Mouse (Mus musculus): ENCODE measurements around the gene Cops7a. TPM values are rescaled to one million over a fixed set of nuclear protein-coding genes. Genes with fewer than 3 reads are reported as not detected.

Gene Cops7a
- total RNA-seq, 2 experiments from 2014 or later: 148 to 156 TPM

- Histone ChIP-seq H3K4me3 (no peak overlapping the region), H3K27ac (no peak overlapping the region)
- intact Hi-C loops (cut with DNase I): no loop called here
- TF ChIP-seq CTCF (IDR thresholded peaks at IDR 0.05): no peak
- DNase-seq (ENCODE audit: extremely low spot score in 1 of 2, low spot score in 2 of 2): no peak
Measured at GRCm38 (mm10) chr6:124959960-124960359, 5.4 kb downstream of the Cops7a start.

GRCm38 (mm10) chr6:124958127-124958526 lies 7.2 kb downstream of the Cops7a start:
- intact Hi-C loops (cut with DNase I): no loop called here
- no peak for DNase-seq (ENCODE audit: extremely low spot score in 1 of 2, low spot score in 2 of 2)

GRCm38 (mm10) chr6:124955212-124955611 lies 10.1 kb downstream of the Cops7a start:
- DNase-seq (ENCODE audit: extremely low spot score in 1 of 2, low spot score in 2 of 2): no peak
- no peak for TF ChIP-seq CTCF (IDR thresholded peaks at IDR 0.05)
- no peak overlapping the region for H3K4me3 ChIP-seq
- intact Hi-C loops (cut with DNase I): no loop called here
- H3K27ac ChIP-seq: no peak overlapping the region

More at GRCm38 (mm10) chr6:124958127-124958526, 7.2 kb downstream of the Cops7a start:
- TF ChIP-seq CTCF (IDR thresholded peaks at IDR 0.05): no peak
- H3K4me3 ChIP-seq: no peak overlapping the region
- H3K27ac ChIP-seq: no peak overlapping the region

GRCm38 (mm10) chr6:124953991-124954715 lies 11.2 kb downstream of the Cops7a start:
- no peak for DNase-seq (ENCODE audit: extremely low spot score in 1 of 2, low spot score in 2 of 2)
- intact Hi-C loops (cut with DNase I): no loop called here
- TF ChIP-seq CTCF (IDR thresholded peaks at IDR 0.05): no peak
- H3K4me3 ChIP-seq: no peak overlapping the region
- H3K27ac ChIP-seq: no peak overlapping the region

- no peak for TF ChIP-seq CTCF (IDR thresholded peaks at IDR 0.05)
- DNase-seq (ENCODE audit: extremely low spot score in 1 of 2, low spot score in 2 of 2): no peak
- Histone ChIP-seq H3K4me3 (no peak overlapping the region), H3K27ac (no peak overlapping the region)
- intact Hi-C loops (cut with DNase I): no loop called here
Measured at GRCm38 (mm10) chr6:124943526-124943925, 21.8 kb downstream of the Cops7a start.

- TF ChIP-seq CTCF (IDR thresholded peaks at IDR 0.05): no peak
- H3K27ac ChIP-seq: no peak overlapping the region
- no peak for DNase-seq (ENCODE audit: extremely low spot score in 1 of 2, low spot score in 2 of 2)
- intact Hi-C loops (cut with DNase I): no loop called here
- H3K4me3 ChIP-seq: no peak overlapping the region
Measured at GRCm38 (mm10) chr6:124941679-124942078, 23.7 kb downstream of the Cops7a start.

- no peak for TF ChIP-seq CTCF (IDR thresholded peaks at IDR 0.05)
- Histone ChIP-seq H3K4me3 (no peak overlapping the region), H3K27ac (no peak overlapping the region)
- no peak for DNase-seq (ENCODE audit: extremely low spot score in 1 of 2, low spot score in 2 of 2)
- intact Hi-C loops (cut with DNase I): no loop called here
Measured at GRCm38 (mm10) chr6:124938554-124938953, 26.8 kb downstream of the Cops7a start.

GRCm38 (mm10) chr6:124937493-124937892 lies 27.8 kb downstream of the Cops7a start:
- no peak overlapping the region for H3K4me3 ChIP-seq
- no peak overlapping the region; the same call in 1 of the 2 replicates for H3K27ac ChIP-seq
- no peak for DNase-seq (ENCODE audit: extremely low spot score in 1 of 2, low spot score in 2 of 2)
- no peak for TF ChIP-seq CTCF (IDR thresholded peaks at IDR 0.05)
- intact Hi-C loops (cut with DNase I): no loop called here

- DNase-seq (ENCODE audit: extremely low spot score in 1 of 2, low spot score in 2 of 2): no peak
- TF ChIP-seq CTCF (IDR thresholded peaks at IDR 0.05): no peak
- Histone ChIP-seq H3K27ac (no peak overlapping the region; the same call in 1 of the 2 replicates), H3K4me3 (no peak overlapping the region)
- intact Hi-C loops (cut with DNase I): no loop called here
Measured at GRCm38 (mm10) chr6:124936681-124937080, 28.7 kb downstream of the Cops7a start.

- no peak for DNase-seq (ENCODE audit: extremely low spot score in 1 of 2, low spot score in 2 of 2)
- Histone ChIP-seq H3K4me3 (no peak overlapping the region), H3K27ac (no peak overlapping the region; the same call in 1 of the 2 replicates)
- intact Hi-C loops (cut with DNase I): loop anchor here (5.0 kb wide), 1 partner anchor 153 kb away; no protein-coding TSS in a partner anchor
- TF ChIP-seq CTCF (IDR thresholded peaks at IDR 0.05): no peak
Measured at GRCm38 (mm10) chr6:124934670-124935069, 30.7 kb downstream of the Cops7a start.

GRCm38 (mm10) chr6:124933127-124933526 lies 32.2 kb downstream of the Cops7a start:
- no peak overlapping the region for H3K27ac ChIP-seq
- intact Hi-C loops (cut with DNase I): loop anchor here (5.0 kb wide), 1 partner anchor 154 kb away; no protein-coding TSS in a partner anchor
- no peak for TF ChIP-seq CTCF (IDR thresholded peaks at IDR 0.05)
- DNase-seq (ENCODE audit: extremely low spot score in 1 of 2, low spot score in 2 of 2): no peak
- no peak overlapping the region for H3K4me3 ChIP-seq

- DNase-seq (ENCODE audit: extremely low spot score in 1 of 2, low spot score in 2 of 2): no peak
- intact Hi-C loops (cut with DNase I): loop anchor here (5.0 kb wide), 1 partner anchor 155 kb away; no protein-coding TSS in a partner anchor
- Histone ChIP-seq H3K27ac (peak overlapping the region; percentile 91), H3K4me3 (peak overlapping the region; percentile 98)
- no peak for TF ChIP-seq CTCF (IDR thresholded peaks at IDR 0.05)
Measured at GRCm38 (mm10) chr6:124932314-124932695, 33.0 kb downstream of the Cops7a start.
